Mouse (Mus musculus): ENCODE measurements at regions not wholly inside any gene's neighbourhood (a gene's known extent, or its start where the extent isn't known, plus 50 kb on each side); places are given as distances from the start of the nearest gene placed in this dataset.
A peak's percentile ranks its signal among the peaks of the same experiment; 100 is the strongest.

- H3K9ac ChIP-seq, result no peak overlapping the region
- 83% methylated on average over 3 of the region's 3 CpGs for WGBS
- H3K4me2 ChIP-seq, result no peak overlapping the region
- H3K27ac ChIP-seq, result no peak overlapping the region
- H3K4me1 ChIP-seq, result no peaks in the 10 kb centered on the region
- no peaks in the 10 kb centered on the region for H3K27me3 ChIP-seq
- H3K4me3 ChIP-seq, result no peak overlapping the region
- ATAC-seq (ENCODE audit: insufficient number of reproducible peaks, insufficient read depth, low FRiP score, low TSS enrichment, low read depth), result no peak
- H3K36me3 ChIP-seq, result no peaks in the 10 kb centered on the region
- H3K9me3 ChIP-seq, result no peaks in the 10 kb centered on the region
Measured at GRCm38 (mm10) chr6:98606680-98607079, 264.1 kb upstream of the Gm765 start.

- 86% methylated on average over 6 of the region's 6 CpGs for WGBS
- Histone ChIP-seq H3K9ac (no peak overlapping the region), H3K4me3 (no peak overlapping the region), H3K27ac (no peak overlapping the region), H3K4me2 (no peak overlapping the region), H3K36me3 (no peaks in the 10 kb centered on the region), H3K27me3 (no peaks in the 10 kb centered on the region), H3K9me3 (no peaks in the 10 kb centered on the region), H3K4me1 (no peaks in the 10 kb centered on the region)
- no peak for ATAC-seq (ENCODE audit: insufficient number of reproducible peaks, insufficient read depth, low FRiP score, low TSS enrichment, low read depth)
Measured at GRCm38 (mm10) chr6:98597612-98598011, 255.1 kb upstream of the Gm765 start.

- WGBS, result 75% methylated on average over 4 of the region's 4 CpGs
- no peaks in the 10 kb centered on the region for H3K36me3 ChIP-seq
- no peak overlapping the region for H3K4me2 ChIP-seq
- H3K27me3 ChIP-seq, result no peaks in the 10 kb centered on the region
- no peak overlapping the region for H3K9ac ChIP-seq
- no peaks in the 10 kb centered on the region for H3K4me1 ChIP-seq
- no peak overlapping the region for H3K27ac ChIP-seq
- ATAC-seq (ENCODE audit: insufficient number of reproducible peaks, insufficient read depth, low FRiP score, low TSS enrichment, low read depth), result no peak
- H3K4me3 ChIP-seq, result no peak overlapping the region
- no peaks in the 10 kb centered on the region for H3K9me3 ChIP-seq
Measured at GRCm38 (mm10) chr6:98590989-98591388, 248.4 kb upstream of the Gm765 start.

GRCm38 (mm10) chr6:98588979-98589378 is 246.4 kb upstream of the Gm765 start:
- Histone ChIP-seq H3K27ac (no peak overlapping the region), H3K36me3 (no peaks in the 10 kb centered on the region), H3K4me3 (no peak overlapping the region), H3K4me1 (no peaks in the 10 kb centered on the region), H3K27me3 (no peaks in the 10 kb centered on the region), H3K9ac (no peak overlapping the region), H3K9me3 (no peaks in the 10 kb centered on the region), H3K4me2 (no peak overlapping the region)
- no peak for ATAC-seq (ENCODE audit: insufficient number of reproducible peaks, insufficient read depth, low FRiP score, low TSS enrichment, low read depth)
- WGBS, result 80% methylated on average over 4 of the region's 4 CpGs

GRCm38 (mm10) chr6:98584541-98584940 is 242.0 kb upstream of the Gm765 start:
- no peak for ATAC-seq (ENCODE audit: insufficient number of reproducible peaks, insufficient read depth, low FRiP score, low TSS enrichment, low read depth)
- 83% methylated on average over 4 of the region's 4 CpGs for WGBS
- Histone ChIP-seq H3K4me1 (no peaks in the 10 kb centered on the region), H3K27me3 (no peaks in the 10 kb centered on the region), H3K9me3 (no peaks in the 10 kb centered on the region), H3K27ac (no peak overlapping the region), H3K4me2 (no peak overlapping the region), H3K9ac (no peak overlapping the region), H3K4me3 (no peak overlapping the region), H3K36me3 (no peaks in the 10 kb centered on the region)

- no peak overlapping the region for H3K4me2 ChIP-seq
- no peaks in the 10 kb centered on the region for H3K27me3 ChIP-seq
- no peak for ATAC-seq (ENCODE audit: insufficient number of reproducible peaks, insufficient read depth, low FRiP score, low TSS enrichment, low read depth)
- H3K27ac ChIP-seq, result no peak overlapping the region
- no peak overlapping the region for H3K4me3 ChIP-seq
- no peak overlapping the region for H3K9ac ChIP-seq
- H3K9me3 ChIP-seq, result no peaks in the 10 kb centered on the region
- H3K4me1 ChIP-seq, result no peaks in the 10 kb centered on the region
- WGBS, result 51% methylated on average over 2 of the region's 2 CpGs
- H3K36me3 ChIP-seq, result no peaks in the 10 kb centered on the region
Measured at GRCm38 (mm10) chr6:98582826-98583225, 240.3 kb upstream of the Gm765 start.

- Histone ChIP-seq H3K4me3 (no peak overlapping the region), H3K9me3 (no peaks in the 10 kb centered on the region), H3K9ac (no peak overlapping the region), H3K4me1 (no peaks in the 10 kb centered on the region), H3K4me2 (no peak overlapping the region), H3K27me3 (no peaks in the 10 kb centered on the region), H3K27ac (no peak overlapping the region), H3K36me3 (no peaks in the 10 kb centered on the region)
- 89% methylated on average over 1 of the region's 1 CpGs for WGBS
- ATAC-seq (ENCODE audit: insufficient number of reproducible peaks, insufficient read depth, low FRiP score, low TSS enrichment, low read depth), result no peak
Measured at GRCm38 (mm10) chr6:98575227-98575626, 232.7 kb upstream of the Gm765 start.

GRCm38 (mm10) chr6:98555702-98556101 is 213.1 kb upstream of the Gm765 start:
- H3K9me3 ChIP-seq, result no peaks in the 10 kb centered on the region
- H3K9ac ChIP-seq, result no peak overlapping the region
- H3K4me2 ChIP-seq, result no peak overlapping the region
- WGBS, result 64% methylated on average over 1 of the region's 1 CpGs
- H3K4me3 ChIP-seq, result no peak overlapping the region
- H3K27me3 ChIP-seq, result no peaks in the 10 kb centered on the region
- no peak for ATAC-seq (ENCODE audit: insufficient number of reproducible peaks, insufficient read depth, low FRiP score, low TSS enrichment, low read depth)
- H3K27ac ChIP-seq, result peak overlapping the region; percentile 24; the same call in 1 of the 2 replicates
- peaks cover 4% of the 10 kb centered on the region; the same call in 1 of the 2 replicates for H3K4me1 ChIP-seq
- H3K36me3 ChIP-seq, result no peaks in the 10 kb centered on the region

GRCm38 (mm10) chr6:98553922-98554321 is 211.4 kb upstream of the Gm765 start:
- WGBS, result 59% methylated on average over 1 of the region's 1 CpGs
- no peak overlapping the region for H3K4me2 ChIP-seq
- no peak for ATAC-seq (ENCODE audit: insufficient number of reproducible peaks, insufficient read depth, low FRiP score, low TSS enrichment, low read depth)

GRCm38 (mm10) chr6:98551781-98552180 is 209.2 kb upstream of the Gm765 start:
- H3K27ac ChIP-seq, result no peak overlapping the region
- H3K4me2 ChIP-seq, result no peak overlapping the region
- H3K9me3 ChIP-seq, result no peaks in the 10 kb centered on the region
- WGBS, result 86% methylated on average over 3 of the region's 3 CpGs
- H3K36me3 ChIP-seq, result no peaks in the 10 kb centered on the region
- H3K4me1 ChIP-seq, result peaks cover 4% of the 10 kb centered on the region; the same call in 1 of the 2 replicates
- H3K27me3 ChIP-seq, result no peaks in the 10 kb centered on the region
- H3K4me3 ChIP-seq, result no peak overlapping the region
- ATAC-seq (ENCODE audit: insufficient number of reproducible peaks, insufficient read depth, low FRiP score, low TSS enrichment, low read depth), result no peak
- no peak overlapping the region for H3K9ac ChIP-seq

More at GRCm38 (mm10) chr6:98553922-98554321, 211.4 kb upstream of the Gm765 start:
- no peak overlapping the region for H3K4me3 ChIP-seq
- no peaks in the 10 kb centered on the region for H3K36me3 ChIP-seq
- peaks cover 4% of the 10 kb centered on the region; the same call in 1 of the 2 replicates for H3K4me1 ChIP-seq
- H3K9ac ChIP-seq, result no peak overlapping the region
- H3K27ac ChIP-seq, result no peak overlapping the region
- H3K27me3 ChIP-seq, result no peaks in the 10 kb centered on the region
- no peaks in the 10 kb centered on the region for H3K9me3 ChIP-seq

- Histone ChIP-seq H3K4me2 (no peak overlapping the region), H3K36me3 (no peaks in the 10 kb centered on the region), H3K4me3 (no peak overlapping the region), H3K9ac (no peak overlapping the region), H3K27ac (no peak overlapping the region), H3K27me3 (peaks cover 32% of the 10 kb centered on the region), H3K4me1 (peaks cover 9% of the 10 kb centered on the region; the same call in 1 of the 2 replicates), H3K9me3 (no peaks in the 10 kb centered on the region)
- 51% methylated on average over 15 of the region's 15 CpGs for WGBS
- ATAC-seq (ENCODE audit: insufficient number of reproducible peaks, insufficient read depth, low FRiP score, low TSS enrichment, low read depth), result no peak
Measured at GRCm38 (mm10) chr6:98526882-98527440, 184.4 kb upstream of the Gm765 start.

GRCm38 (mm10) chr6:98525286-98525685 is 182.7 kb upstream of the Gm765 start:
- no peak overlapping the region for H3K9ac ChIP-seq
- H3K9me3 ChIP-seq, result no peaks in the 10 kb centered on the region
- H3K27ac ChIP-seq, result no peak overlapping the region
- H3K4me2 ChIP-seq, result no peak overlapping the region
- WGBS, result 8% methylated on average over 6 of the region's 6 CpGs
- H3K27me3 ChIP-seq, result peaks cover 26% of the 10 kb centered on the region; the same call in 1 of the 2 replicates
- H3K4me1 ChIP-seq, result peaks cover 9% of the 10 kb centered on the region; the same call in 1 of the 2 replicates
- no peaks in the 10 kb centered on the region for H3K36me3 ChIP-seq
- no peak overlapping the region for H3K4me3 ChIP-seq
- ATAC-seq (ENCODE audit: insufficient number of reproducible peaks, insufficient read depth, low FRiP score, low TSS enrichment, low read depth), result no peak
